Mouse (Mus musculus): Measurements from ENCODE around the gene Sobp. TPM values are rescaled to one million over a fixed set of nuclear protein-coding genes. Genes with fewer than 3 reads are reported as not detected.

Sobp gene
- total RNA-seq, 4 experiments from 2014 or later = 59.6 to 62.9 (median 61.6) TPM

- no peak for DNase-seq (ENCODE audit: low spot score in 2 of 2)
These were observed 84.3 kb downstream of the Sobp start for GRCm38 (mm10) chr10:43090040-43090439.

- DNase-seq (ENCODE audit: low spot score in 2 of 2) = no peak
These were observed 86.9 kb downstream of the Sobp start for GRCm38 (mm10) chr10:43087421-43087820.

GRCm38 (mm10) chr10:43086888-43087287, 87.4 kb downstream of the Sobp start:
- no peak for DNase-seq (ENCODE audit: low spot score in 2 of 2)

- DNase-seq (ENCODE audit: low spot score in 2 of 2) = no peak
These were observed 90.3 kb downstream of the Sobp start for GRCm38 (mm10) chr10:43084087-43084366.

GRCm38 (mm10) chr10:43083288-43084086, 90.8 kb downstream of the Sobp start:
- DNase-seq (ENCODE audit: low spot score in 2 of 2) = no peak

- DNase-seq (ENCODE audit: low spot score in 2 of 2) = no peak
These were observed 93.0 kb downstream of the Sobp start for GRCm38 (mm10) chr10:43081316-43081715.

- DNase-seq (ENCODE audit: low spot score in 2 of 2) = peak in 1 of 2 experiments; percentile 69
These were observed 98.7 kb downstream of the Sobp start for GRCm38 (mm10) chr10:43075535-43076152.

GRCm38 (mm10) chr10:43073281-43073680, 101.0 kb downstream of the Sobp start:
- no peak for DNase-seq (ENCODE audit: low spot score in 2 of 2)

- peak in 1 of 2 experiments; percentile 48 for DNase-seq (ENCODE audit: low spot score in 2 of 2)
These were observed 103.4 kb downstream of the Sobp start for GRCm38 (mm10) chr10:43070893-43071292.

- no peak for DNase-seq (ENCODE audit: low spot score in 2 of 2)
These were observed 109.0 kb downstream of the Sobp start for GRCm38 (mm10) chr10:43065331-43065730.

GRCm38 (mm10) chr10:43061519-43062105, 112.7 kb downstream of the Sobp start:
- no peak for DNase-seq (ENCODE audit: low spot score in 2 of 2)

GRCm38 (mm10) chr10:43055405-43055804, 118.9 kb downstream of the Sobp start:
- DNase-seq (ENCODE audit: low spot score in 2 of 2) = no peak

- no peak for DNase-seq (ENCODE audit: low spot score in 2 of 2)
These were observed 119.6 kb downstream of the Sobp start for GRCm38 (mm10) chr10:43054776-43055175.

GRCm38 (mm10) chr10:43053861-43054560, 120.3 kb downstream of the Sobp start:
- no peak for DNase-seq (ENCODE audit: low spot score in 2 of 2)

- DNase-seq (ENCODE audit: low spot score in 2 of 2) = no peak
These were observed 121.9 kb downstream of the Sobp start for GRCm38 (mm10) chr10:43052462-43052861.

- no peak for DNase-seq (ENCODE audit: low spot score in 2 of 2)
These were observed 126.5 kb downstream of the Sobp start for GRCm38 (mm10) chr10:43047804-43048348.

GRCm38 (mm10) chr10:43043351-43044209, 130.8 kb downstream of the Sobp start:
- no peak for DNase-seq (ENCODE audit: low spot score in 2 of 2)

GRCm38 (mm10) chr10:43042591-43043327, 131.6 kb downstream of the Sobp start:
- no peak for DNase-seq (ENCODE audit: low spot score in 2 of 2)

- no peak for DNase-seq (ENCODE audit: low spot score in 2 of 2)
These were observed 132.5 kb downstream of the Sobp start for GRCm38 (mm10) chr10:43041794-43042193.

- no peak for DNase-seq (ENCODE audit: low spot score in 2 of 2)
These were observed 136.9 kb downstream of the Sobp start for GRCm38 (mm10) chr10:43037455-43037793.
